Mouse (Mus musculus) embryonic facial prominence, embryonic 14.5 days (tissue): ENCODE results near the gene Zfp202. TPM values are rescaled to one million over a fixed set of nuclear protein-coding genes. Genes with fewer than 3 reads are reported as not detected.

Experiments
- ATAC-seq: fragments of 200-750 bp; cut with Nextera tagmentation; 2 replicates; pipeline ENCODE4 v1.8.0; 2017; ENCODE audit warnings: low read depth, moderate number of reproducible peaks, moderate TSS enrichment
- DNase-seq: peaks from one replicate; pipeline ENCODE4 v3.0.0-alpha.2; 2015; ENCODE audit warnings: low spot score
- H3K27ac ChIP-seq: fragments of 300-500 bp; sonication (generic); replicated peaks from 2 replicates; pipeline ENCODE4 v1.5.1; 2014; ENCODE audit warnings: low read depth, mild to moderate bottlenecking, low read length, moderate library complexity
- H3K27me3 ChIP-seq: fragments of 300-500 bp; sonication (generic); replicated peaks from 2 replicates; pipeline ENCODE4 v1.6.1; 2014; ENCODE audit warnings: low read length; ENCODE audit not compliant: control insufficient read depth, insufficient read depth
- H3K36me3 ChIP-seq: fragments of 300-500 bp; sonication (generic); 2 replicates; pipeline ENCODE4 v1.6.1; 2014; ENCODE audit warnings: low read length, mixed read lengths; ENCODE audit not compliant: control insufficient read depth, insufficient read depth
- H3K4me1 ChIP-seq: fragments of 300-500 bp; sonication (generic); 2 replicates; pipeline ENCODE4 v1.6.1; 2014; ENCODE audit warnings: antibody characterized with exemption, low read length; ENCODE audit not compliant: control insufficient read depth, insufficient read depth
- H3K4me2 ChIP-seq: fragments of 300-500 bp; sonication (generic); 2 replicates; pipeline ENCODE4 v1.6.1; 2014; ENCODE audit warnings: low read depth, mild to moderate bottlenecking, low read length, moderate library complexity, mixed read lengths
- H3K4me3 ChIP-seq: fragments of 300-500 bp; sonication (generic); 2 replicates; pipeline ENCODE4 v1.5.1; 2014; ENCODE audit warnings: low read depth, mild to moderate bottlenecking, low read length
- H3K9ac ChIP-seq: fragments of 300-500 bp; sonication (generic); 2 replicates; pipeline ENCODE4 v1.6.1; 2014; ENCODE audit warnings: low read depth, mild to moderate bottlenecking, low read length, moderate library complexity, mixed read lengths
- H3K9me3 ChIP-seq: fragments of 300-500 bp; sonication (generic); 2 replicates; pipeline ENCODE4 v1.6.1; 2016; ENCODE audit warnings: low read length; ENCODE audit not compliant: control insufficient read depth
- WGBS: fragments of 180-500 bp; shearing (Covaris S2); extraction: QIAGEN DNeasy Blood & Tissue Kit; methylation state at CpG from one replicate; pipeline ENCODE4 v1.1.7; 2014; 5-methylcytosine and 5-hydroxymethylcytosine counted together
- polyA plus RNA-seq: library from polyadenylated mRNA; unstranded; fragments of >200 nt; fragmentation: Nextera tagmentation; extraction: Ambion mirVana; gene quantifications from 2 replicates; pipeline ENCODE4 v1.2.1, GENCODE M21; 2014

The Zfp202 gene
- polyA plus RNA-seq, 1 experiment from 2014 or later, result 5.7 TPM

- ATAC-seq (no peak), DNase-seq (no peak)
- no peak overlapping the region for H3K4me2 ChIP-seq
- no peak overlapping the region for H3K27ac ChIP-seq
- H3K9ac ChIP-seq, result no peak overlapping the region
- H3K36me3 ChIP-seq, result no peaks in the 10 kb centered on the region
- WGBS, result 77% methylated on average over 3 of the region's 3 CpGs
- H3K27me3 ChIP-seq, result no peaks in the 10 kb centered on the region; the same call in 1 of the 2 replicates
- no peaks in the 10 kb centered on the region for H3K9me3 ChIP-seq
- H3K4me3 ChIP-seq, result no peak overlapping the region
- H3K4me1 ChIP-seq, result no peaks in the 10 kb centered on the region
These were observed 38.9 kb downstream of the Zfp202 start for GRCm38 (mm10) chr9:40231019-40231418.

DNA sequence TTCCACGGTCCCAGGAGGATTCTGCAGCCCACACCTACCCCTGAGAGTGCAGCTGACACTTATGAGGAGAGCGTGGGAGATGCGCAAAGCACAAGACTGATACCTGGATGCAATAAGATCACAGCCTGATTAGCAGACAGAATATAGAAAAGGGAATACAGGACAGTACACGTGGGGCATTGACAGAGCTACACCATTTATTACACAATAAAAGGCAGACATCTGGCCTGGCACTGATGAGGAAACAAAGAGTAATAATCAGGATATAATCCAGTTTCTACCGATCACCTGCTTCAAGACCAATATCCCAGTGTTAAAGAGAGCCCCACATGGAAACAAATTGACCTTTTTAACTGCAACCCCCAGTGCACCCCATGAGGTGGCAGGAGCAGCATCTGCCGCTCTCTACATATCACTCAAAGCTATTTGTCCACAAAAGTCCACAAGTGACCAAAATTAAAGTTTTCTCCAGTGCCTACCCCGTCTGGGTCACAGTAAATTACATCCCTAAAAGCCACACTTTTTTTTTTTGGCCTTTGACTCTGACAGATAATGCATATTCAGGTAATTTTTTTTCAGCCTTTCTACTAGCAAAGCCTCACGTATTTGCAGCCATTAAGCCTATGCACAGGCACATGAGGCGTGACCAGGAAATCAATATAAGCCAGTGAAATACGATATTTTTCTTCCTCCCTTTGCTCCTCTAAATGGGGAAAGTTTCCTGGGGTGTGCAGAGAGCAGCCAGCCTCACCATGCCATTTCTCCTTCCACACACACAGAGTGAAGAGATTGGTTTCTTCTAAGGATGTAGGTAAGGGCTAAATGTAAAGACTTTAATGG is 42.3 kb downstream of the Zfp202 start:
- Histone ChIP-seq H3K27ac (no peak overlapping the region), H3K4me2 (no peak overlapping the region), H3K4me1 (no peaks in the 10 kb centered on the region), H3K9me3 (no peaks in the 10 kb centered on the region), H3K9ac (no peak overlapping the region), H3K27me3 (no peaks in the 10 kb centered on the region; the same call in 1 of the 2 replicates), H3K4me3 (no peak overlapping the region), H3K36me3 (no peaks in the 10 kb centered on the region)
- 52% methylated on average over 10 of the region's 10 CpGs for whole genome bisulfite sequencing
- DNase-seq (peak; percentile 13), ATAC-seq (no peak)

DNA sequence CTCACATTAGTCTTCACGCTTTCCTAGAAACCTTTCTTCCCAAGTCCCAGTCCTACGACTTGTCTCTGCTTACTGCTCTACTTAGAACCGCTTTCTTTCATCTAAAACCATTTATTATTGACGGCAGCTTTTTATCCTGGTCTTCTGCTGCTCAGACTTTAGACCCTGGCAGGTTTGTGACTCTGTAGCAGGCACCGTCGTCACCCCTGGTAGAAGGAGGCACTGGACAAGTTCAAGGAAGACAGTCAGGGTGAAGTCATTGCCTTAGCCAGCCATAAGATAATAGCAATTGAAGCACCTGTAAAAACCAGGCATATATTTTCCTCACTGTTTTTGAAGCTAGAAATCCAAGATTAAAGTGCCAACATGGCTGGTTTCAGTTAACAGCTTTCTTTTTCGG is 43.1 kb downstream of the Zfp202 start:
- Histone ChIP-seq H3K4me2 (no peak overlapping the region), H3K4me3 (no peak overlapping the region), H3K9ac (no peak overlapping the region), H3K27me3 (peaks cover 1% of the 10 kb centered on the region), H3K27ac (no peak overlapping the region), H3K9me3 (no peaks in the 10 kb centered on the region), H3K36me3 (no peaks in the 10 kb centered on the region), H3K4me1 (no peaks in the 10 kb centered on the region)
- no peak for DNase-seq
- no peak for ATAC-seq
- 86% methylated on average over 7 of the region's 7 CpGs for WGBS

DNA sequence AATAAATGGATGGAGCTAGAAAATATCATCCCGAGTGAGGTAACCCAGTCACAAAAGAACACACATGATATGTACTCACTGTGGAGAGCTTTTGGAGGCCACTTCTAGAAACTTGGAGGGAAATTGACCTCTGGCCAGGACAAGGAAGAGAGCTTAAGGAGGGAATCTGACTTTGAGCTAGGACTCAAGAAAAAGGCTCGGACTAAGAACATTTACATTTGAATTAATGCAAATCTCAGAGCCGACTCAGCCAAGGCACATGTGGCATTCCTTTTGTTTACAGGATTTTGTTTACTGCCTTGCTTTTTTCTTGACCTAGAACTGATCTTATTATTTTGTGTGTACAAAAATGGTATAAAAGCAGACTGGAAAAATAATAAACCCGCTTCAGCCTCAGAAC is 47.6 kb downstream of the Zfp202 start:
- Histone ChIP-seq H3K4me2 (no peak overlapping the region), H3K4me3 (no peak overlapping the region), H3K9me3 (no peaks in the 10 kb centered on the region), H3K27ac (no peak overlapping the region), H3K9ac (no peak overlapping the region), H3K27me3 (peaks cover 10% of the 10 kb centered on the region), H3K4me1 (peaks cover 7% of the 10 kb centered on the region; the same call in 1 of the 2 replicates), H3K36me3 (no peaks in the 10 kb centered on the region)
- no peak for DNase-seq
- 37% methylated on average over 4 of the region's 4 CpGs for WGBS
- ATAC-seq, result no peak

GRCm38 (mm10) chr9:40240311-40240710 is 48.2 kb downstream of the Zfp202 start:
- Histone ChIP-seq H3K9me3 (no peaks in the 10 kb centered on the region), H3K4me1 (peaks cover 7% of the 10 kb centered on the region; the same call in 1 of the 2 replicates), H3K36me3 (no peaks in the 10 kb centered on the region), H3K27ac (no peak overlapping the region), H3K27me3 (peaks cover 10% of the 10 kb centered on the region), H3K9ac (no peak overlapping the region), H3K4me2 (no peak overlapping the region), H3K4me3 (no peak overlapping the region)
- ATAC-seq, result no peak
- WGBS, result 22% methylated on average over 5 of the region's 5 CpGs
- no peak for DNase-seq

DNA sequence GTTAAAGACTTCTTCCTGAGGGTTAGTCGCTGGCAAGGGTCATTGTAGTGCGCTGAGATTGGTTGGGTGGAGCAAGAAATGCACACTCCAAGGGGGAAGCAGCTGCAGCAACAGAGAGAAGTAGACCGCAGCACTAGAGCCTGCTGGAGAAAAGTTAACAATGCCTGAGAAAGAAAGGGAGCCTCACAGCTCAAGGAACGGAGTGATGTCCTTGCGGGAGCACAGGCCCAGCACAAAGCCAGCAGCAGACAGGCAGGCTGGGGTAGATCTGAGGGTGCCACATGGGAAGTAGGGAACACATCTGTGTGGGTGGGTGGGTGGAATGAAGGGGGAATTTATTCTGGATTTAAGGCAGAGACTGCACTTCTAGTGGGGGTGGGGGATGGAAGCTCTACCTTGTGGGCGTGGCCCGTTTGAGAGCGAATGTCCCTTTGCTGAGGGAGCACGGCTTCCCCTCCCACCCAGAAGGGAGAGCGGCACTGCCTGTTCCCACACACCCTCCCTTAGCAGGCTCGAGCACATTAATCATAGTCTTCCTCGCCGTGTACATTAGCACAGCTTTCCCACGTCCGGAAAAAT is 49.2 kb downstream of the Zfp202 start:
- Histone ChIP-seq H3K9ac (peak overlapping the region; percentile 60), H3K4me1 (peaks cover 7% of the 10 kb centered on the region; the same call in 1 of the 2 replicates), H3K27ac (no peak overlapping the region; the same call in 1 of the 2 replicates), H3K4me3 (peak overlapping the region; percentile 45), H3K9me3 (no peaks in the 10 kb centered on the region), H3K4me2 (peak overlapping the region; percentile 78), H3K36me3 (no peaks in the 10 kb centered on the region), H3K27me3 (peaks cover 10% of the 10 kb centered on the region)
- peak; percentile 72 for DNase-seq
- WGBS, result under 1% methylated on average over 15 of the region's 15 CpGs
- peak; percentile 85 for ATAC-seq

- H3K36me3 ChIP-seq, result no peaks in the 10 kb centered on the region
- H3K4me1 ChIP-seq, result peaks cover 7% of the 10 kb centered on the region; the same call in 1 of the 2 replicates
- peak overlapping the region; percentile 60 for H3K9ac ChIP-seq
- H3K27ac ChIP-seq, result no peak overlapping the region; the same call in 1 of the 2 replicates
- H3K9me3 ChIP-seq, result no peaks in the 10 kb centered on the region
- H3K4me2 ChIP-seq, result peak overlapping the region; percentile 78
- DNase-seq, result peak; percentile 29
- peaks cover 10% of the 10 kb centered on the region for H3K27me3 ChIP-seq
- 0 out of 2 replicates have a peak, but pooled peaks have one; percentile 10 for ATAC-seq
- peak overlapping the region; percentile 45 for H3K4me3 ChIP-seq
- WGBS, result 55% methylated on average over 13 of the region's 13 CpGs
These were observed 50.1 kb downstream of the Zfp202 start for GRCm38 (mm10) chr9:40241951-40242888.

DNA sequence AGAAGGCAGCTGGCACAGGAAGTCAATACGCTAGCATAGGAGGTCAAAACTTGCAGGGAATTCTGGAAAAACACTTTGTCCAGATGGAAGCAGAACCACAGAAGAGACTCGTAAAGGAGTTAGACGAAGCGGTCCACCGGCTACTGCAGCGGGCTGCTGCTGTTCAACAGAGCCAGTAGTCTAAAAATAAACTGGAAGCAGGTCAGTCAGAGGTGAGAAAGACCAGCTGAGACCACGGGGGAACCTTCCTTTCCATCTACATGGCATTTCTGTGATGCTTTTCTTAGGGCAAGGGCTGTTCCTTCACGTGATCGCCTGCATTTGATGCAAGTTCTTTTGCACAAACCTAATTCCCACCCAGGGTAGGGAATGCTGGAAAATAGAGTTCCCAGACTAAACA is 53.4 kb downstream of the Zfp202 start:
- Histone ChIP-seq H3K4me2 (no peak overlapping the region), H3K36me3 (no peaks in the 10 kb centered on the region), H3K9me3 (0 out of 2 replicates have a peak, but pooled peaks cover 4% of the 10 kb centered on the region), H3K4me3 (no peak overlapping the region), H3K27me3 (peaks cover 6% of the 10 kb centered on the region), H3K4me1 (peaks cover 7% of the 10 kb centered on the region; the same call in 1 of the 2 replicates), H3K9ac (no peak overlapping the region), H3K27ac (no peak overlapping the region)
- 63% methylated on average over 9 of the region's 9 CpGs for WGBS
- DNase-seq (no peak), ATAC-seq (no peak)
